Mouse (Mus musculus) lung, postnatal 0 days (tissue): Measurements from ENCODE around the gene Hdhd5.

ENCODE experiments used
- CTCF ChIP-seq: IDR thresholded peaks from 2 replicates; pipeline ENCODE4 v1.5.1; 2016; ENCODE audit warnings: antibody characterized with exemption, mild to moderate bottlenecking
- EP300 ChIP-seq: IDR thresholded peaks from 2 replicates; pipeline ENCODE4 v1.6.1; 2016; ENCODE audit warnings: antibody characterized with exemption, mild to moderate bottlenecking, control low read depth

GRCm38 (mm10) chr6:120469268-120469667 lies 61.9 kb downstream of the Hdhd5 start:
- TF ChIP-seq EP300 (no peak), CTCF (no peak)
